14 mouse cellular contexts compared by ENCODE assay signal in the genomic region with DNA sequence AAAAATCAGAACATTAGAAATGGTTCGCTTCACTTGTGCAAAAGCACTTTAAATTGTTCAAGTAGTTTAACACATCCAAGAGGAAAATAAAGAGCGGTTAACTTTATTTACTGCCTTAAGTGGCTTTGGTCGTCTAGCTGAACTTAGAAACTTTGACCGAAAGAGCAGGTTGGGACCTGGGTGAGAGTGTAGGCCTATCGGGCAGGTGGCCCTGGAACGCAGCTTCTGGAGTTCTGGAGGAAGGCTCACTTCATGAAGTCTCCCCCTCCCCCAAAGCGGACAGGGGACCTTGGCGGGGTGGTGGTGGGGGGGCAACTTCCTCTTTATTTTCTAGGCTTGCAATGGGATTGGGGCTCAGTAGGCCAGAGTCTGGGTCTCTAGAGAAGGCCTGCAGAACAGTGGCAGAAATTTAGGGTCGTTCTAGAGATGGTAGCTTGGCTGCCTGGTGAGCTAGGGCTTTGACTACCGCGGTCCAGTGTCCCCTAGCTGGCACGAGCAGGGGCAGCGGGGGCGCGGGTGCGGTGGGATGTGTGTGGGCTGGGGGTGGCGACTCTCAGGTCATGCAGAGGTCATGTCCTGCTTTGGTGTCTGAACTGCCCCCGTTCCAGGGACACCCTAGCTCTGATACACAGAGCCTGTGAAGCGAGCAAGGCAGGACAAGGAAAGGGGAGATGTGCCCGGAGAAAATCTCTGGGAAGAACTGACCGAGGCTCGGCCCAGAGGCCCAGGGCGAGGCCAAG. TPM values are rescaled to one million over a fixed set of nuclear protein-coding genes. Genes with fewer than 3 reads are reported as not detected.
DNase-seq lines count a peak whose midpoint lies in the region; ATAC-seq lines count a peak whose summit lies in the region.
"Had no signal": no experiment of that assay in that cellular context is flagged by ENCODE, and none has a peak within 500 bp of the region (broad histone marks: within the 10 kb centered on the region; RNA-seq: fewer than 3 reads in every experiment).

No protein-coding gene starts in this region.

- DNase-seq in forebrain, embryonic 10.5 days (ENCODE audit: extremely low spot score, low spot score): no peak
- DNase-seq in embryo, embryonic 11 days: peak; percentile 47
- DNase-seq in thymus, postnatal 36 days: no peak
- no peak for DNase-seq in gastrocnemius, postnatal 10 days
- DNase-seq: cerebellum, adult 9-11 months; heart, adult 18-20 months had no signal

- no peaks in the 10 kb centered on the region for H3K9me3 ChIP-seq in forebrain, embryonic 10.5 days
- H3K9me3 ChIP-seq in forebrain, embryonic 16.5 days (ENCODE audit: control insufficient read depth, low read length): no peaks in the 10 kb centered on the region
- no peaks in the 10 kb centered on the region for H3K9me3 ChIP-seq in hindbrain, embryonic 13.5 days
- H3K9me3 ChIP-seq in midbrain, embryonic 16.5 days (replicated peaks; ENCODE audit: control insufficient read depth, low read length, poor library complexity, severe bottlenecking): no peaks in the 10 kb centered on the region

- no peak overlapping the region for H3K27ac ChIP-seq in forebrain, embryonic 10.5 days
- no peak overlapping the region for H3K27ac ChIP-seq in forebrain, embryonic 16.5 days (ENCODE audit: low read length)
- peak overlapping the region; percentile 74 for H3K27ac ChIP-seq in hindbrain, embryonic 13.5 days
- 0 out of 2 replicates have a peak overlapping the region, but pooled peaks have one; percentile 11 for H3K27ac ChIP-seq in midbrain, embryonic 16.5 days (ENCODE audit: low read length)

- peaks cover 100% of the 10 kb centered on the region for H3K27me3 ChIP-seq in forebrain, embryonic 10.5 days (ENCODE audit: poor library complexity, severe bottlenecking)
- peaks cover 42% of the 10 kb centered on the region for H3K27me3 ChIP-seq in forebrain, embryonic 16.5 days (replicated peaks; ENCODE audit: control insufficient read depth, insufficient read depth, low read length)
- peaks cover 81% of the 10 kb centered on the region for H3K27me3 ChIP-seq in hindbrain, embryonic 13.5 days
- peaks cover 39% of the 10 kb centered on the region for H3K27me3 ChIP-seq in midbrain, embryonic 16.5 days (ENCODE audit: control insufficient read depth, insufficient read depth, low read depth, low read length)

- no peaks in the 10 kb centered on the region for H3K36me3 ChIP-seq in forebrain, embryonic 10.5 days (replicated peaks)
- H3K36me3 ChIP-seq in forebrain, embryonic 16.5 days (ENCODE audit: control insufficient read depth, insufficient read depth): no peaks in the 10 kb centered on the region
- H3K36me3 ChIP-seq in hindbrain, embryonic 13.5 days: no peaks in the 10 kb centered on the region
- H3K36me3 ChIP-seq in midbrain, embryonic 16.5 days (ENCODE audit: control insufficient read depth, insufficient read depth, low read length): no peaks in the 10 kb centered on the region

- H3K4me1 ChIP-seq in forebrain, embryonic 10.5 days: peaks cover 30% of the 10 kb centered on the region
- H3K4me1 ChIP-seq in forebrain, embryonic 16.5 days (replicated peaks; ENCODE audit: control insufficient read depth, insufficient read depth, low read length): no peaks in the 10 kb centered on the region
- H3K4me1 ChIP-seq in hindbrain, embryonic 13.5 days (replicated peaks): peaks cover 8% of the 10 kb centered on the region
- no peaks in the 10 kb centered on the region for H3K4me1 ChIP-seq in midbrain, embryonic 16.5 days (ENCODE audit: control insufficient read depth, insufficient read depth, low read length)

- peak overlapping the region; percentile 23 for H3K4me3 ChIP-seq in forebrain, embryonic 10.5 days
- no peak overlapping the region for H3K4me3 ChIP-seq in forebrain, embryonic 16.5 days (replicated peaks; ENCODE audit: low read length)
- H3K4me3 ChIP-seq in hindbrain, embryonic 13.5 days: peak overlapping the region; percentile 24
- H3K4me3 ChIP-seq in midbrain, embryonic 16.5 days (ENCODE audit: low read depth, low read length): peak overlapping the region; percentile 7; the same call in 1 of the 2 replicates

- no peak overlapping the region for H3K4me2 ChIP-seq in forebrain, embryonic 16.5 days (ENCODE audit: low read length)
- peak overlapping the region; percentile 41 for H3K4me2 ChIP-seq in hindbrain, embryonic 13.5 days
- H3K4me2 ChIP-seq in midbrain, embryonic 16.5 days (ENCODE audit: low read length): no peak overlapping the region

- under 1% methylated on average over 23 of the region's 23 CpGs for WGBS in forebrain, embryonic 10.5 days
- WGBS in forebrain, embryonic 16.5 days: under 1% methylated on average over 23 of the region's 23 CpGs
- WGBS in hindbrain, embryonic 13.5 days: 1% methylated on average over 23 of the region's 23 CpGs
- WGBS in midbrain, embryonic 16.5 days: under 1% methylated on average over 22 of the region's 23 CpGs

- no peak overlapping the region for H3K9ac ChIP-seq in forebrain, embryonic 16.5 days (replicated peaks; ENCODE audit: low read depth, low read length)
- peak overlapping the region; percentile 63 for H3K9ac ChIP-seq in hindbrain, embryonic 13.5 days
- H3K9ac ChIP-seq in midbrain, embryonic 16.5 days (ENCODE audit: low read depth, low read length): no peak overlapping the region

- ATAC-seq in forebrain, embryonic 16.5 days: no peak
- ATAC-seq in hindbrain, embryonic 13.5 days (ENCODE audit: low FRiP score): 0 out of 2 replicates have a peak, but pooled peaks have one; percentile 9
- 0 out of 2 replicates have a peak, but pooled peaks have one; percentile 39 for ATAC-seq in midbrain, embryonic 16.5 days
- ATAC-seq in megakaryocyte progenitor cell, adult 5-6 weeks (replicated peaks; ENCODE audit: poor library complexity): no peak; the same call in 1 of the 2 replicates

RNA-seq across cellular contexts. Expression of a gene that starts 0.6 kb away (rescaled TPM):
- 0.55 and 1.6 TPM in 2 replicates for polyA plus RNA-seq in forebrain, embryonic 10.5 days (2016; fragmentation: Nextera tagmentation; extraction: Ambion mirVana)
- 0.61 and 2.6 TPM in 2 replicates for polyA plus RNA-seq in forebrain, embryonic 16.5 days (2015; fragmentation: Nextera tagmentation; extraction: Ambion mirVana)
- 10.0 and 14.1 TPM in 2 replicates for polyA plus RNA-seq in hindbrain, embryonic 13.5 days (2015; fragmentation: Nextera tagmentation; extraction: Ambion mirVana)
- polyA plus RNA-seq in midbrain, embryonic 16.5 days (2015; fragmentation: Nextera tagmentation; extraction: Ambion mirVana): 3.2 and 4.7 TPM in 2 replicates
- total RNA-seq in gastrocnemius, postnatal 10 days (2021): not detected
- not detected in 2 replicates for total RNA-seq in megakaryocyte progenitor cell, adult 5-6 weeks (2015)
- total RNA-seq in megakaryocyte progenitor cell, adult 5-6 weeks (2017): not detected in 2 replicates
- total RNA-seq: adrenal gland, postnatal 4 days; heart, adult 18-20 months; liver, adult 2 months; neutrophil, adult 5-6 weeks had no signal
- polyA plus RNA-seq: large intestine, adult 2 months; liver, adult 2 months had no signal

Comparison
In these comparisons a context has a peak if more than half of its experiments do, and no peak if none do; other contexts are left out.
1. H3K27ac ChIP-seq: peak in hindbrain, embryonic 13.5 days (single experiment) and midbrain, embryonic 16.5 days (single experiment); none in forebrain, embryonic 10.5 days (single experiment) and forebrain, embryonic 16.5 days (single experiment).
2. ATAC-seq: peak in hindbrain, embryonic 13.5 days (single experiment) and midbrain, embryonic 16.5 days (single experiment); none in forebrain, embryonic 16.5 days (single experiment) and megakaryocyte progenitor cell, adult 5-6 weeks (single experiment).